Mouse (Mus musculus): ENCODE data around the gene Ubtd2.
A peak's percentile ranks its signal among the peaks of the same experiment; 100 is the strongest.

Ubtd2 gene

GRCm38 (mm10) chr11:32454800-32455506, at the start of gene Ubtd2:
Gene Ubtd2, plus strand, starts transcription at chr11:32455370.
- H3K27me3 ChIP-seq (ENCODE audit: insufficient read depth, low read length): peaks cover 29% of the 10 kb centered on the region

GRCm38 (mm10) chr11:32407863-32408262, 47.3 kb upstream of the Ubtd2 start:
- Histone ChIP-seq H3K4me3 (replicated peaks; ENCODE audit: low read length) (no peak overlapping the region), H3K9me3 (ENCODE audit: low read length) (no peaks in the 10 kb centered on the region)

More at GRCm38 (mm10) chr11:32454800-32455506, at the start of gene Ubtd2:
- H3K9me3 ChIP-seq (ENCODE audit: low read length): no peaks in the 10 kb centered on the region
- H3K4me3 ChIP-seq (replicated peaks; ENCODE audit: low read length): peak within 1 kb of the TSS; percentile 94
- TF ChIP-seq CTCF (conservative IDR thresholded peaks at IDR 0.05; ENCODE audit: low read length) (no peak), POU5F1 (IDR thresholded peaks at IDR 0.05; ENCODE audit: borderline replicate concordance, low read length) (no peak), NANOG (IDR thresholded peaks at IDR 0.05; ENCODE audit: borderline replicate concordance, low read length) (no peak)
- no peaks in the 10 kb centered on the region for H3K36me3 ChIP-seq (ENCODE audit: insufficient read depth, low read length)
- H3K4me1 ChIP-seq (replicated peaks; ENCODE audit: low read depth, low read length): peaks cover 16% of the 10 kb centered on the region

GRCm38 (mm10) chr11:32409052-32409451, 46.1 kb upstream of the Ubtd2 start:
- H3K27me3 ChIP-seq (ENCODE audit: insufficient read depth, low read length): no peaks in the 10 kb centered on the region
- no peak overlapping the region for H3K4me3 ChIP-seq (replicated peaks; ENCODE audit: low read length)
- no peaks in the 10 kb centered on the region for H3K9me3 ChIP-seq (ENCODE audit: low read length)
- no peaks in the 10 kb centered on the region for H3K4me1 ChIP-seq (replicated peaks; ENCODE audit: low read depth, low read length)
- TF ChIP-seq CTCF (conservative IDR thresholded peaks at IDR 0.05; ENCODE audit: low read length) (no peak), NANOG (IDR thresholded peaks at IDR 0.05; ENCODE audit: borderline replicate concordance, low read length) (no peak), POU5F1 (IDR thresholded peaks at IDR 0.05; ENCODE audit: borderline replicate concordance, low read length) (no peak)
- no peaks in the 10 kb centered on the region for H3K36me3 ChIP-seq (ENCODE audit: insufficient read depth, low read length)

More at GRCm38 (mm10) chr11:32407863-32408262, 47.3 kb upstream of the Ubtd2 start:
- Histone ChIP-seq H3K36me3 (ENCODE audit: insufficient read depth, low read length) (no peaks in the 10 kb centered on the region), H3K27me3 (ENCODE audit: insufficient read depth, low read length) (no peaks in the 10 kb centered on the region), H3K4me1 (replicated peaks; ENCODE audit: low read depth, low read length) (no peaks in the 10 kb centered on the region)
- no peak for TF ChIP-seq CTCF (conservative IDR thresholded peaks at IDR 0.05; ENCODE audit: low read length)
- TF ChIP-seq NANOG (IDR thresholded peaks at IDR 0.05; ENCODE audit: borderline replicate concordance, low read length): no peak
- no peak for TF ChIP-seq POU5F1 (IDR thresholded peaks at IDR 0.05; ENCODE audit: borderline replicate concordance, low read length)

- Histone ChIP-seq H3K9me3 (ENCODE audit: low read length) (no peaks in the 10 kb centered on the region), H3K36me3 (ENCODE audit: insufficient read depth, low read length) (no peaks in the 10 kb centered on the region), H3K4me1 (replicated peaks; ENCODE audit: low read depth, low read length) (no peaks in the 10 kb centered on the region), H3K4me3 (replicated peaks; ENCODE audit: low read length) (no peak overlapping the region), H3K27me3 (ENCODE audit: insufficient read depth, low read length) (no peaks in the 10 kb centered on the region)
- TF ChIP-seq CTCF (conservative IDR thresholded peaks at IDR 0.05; ENCODE audit: low read length) (no peak), POU5F1 (IDR thresholded peaks at IDR 0.05; ENCODE audit: borderline replicate concordance, low read length) (no peak), NANOG (IDR thresholded peaks at IDR 0.05; ENCODE audit: borderline replicate concordance, low read length) (no peak)
These were observed 45.2 kb upstream of the Ubtd2 start for GRCm38 (mm10) chr11:32409823-32410562.

- peaks cover 5% of the 10 kb centered on the region; the same call in 1 of the 2 replicates for H3K27me3 ChIP-seq (ENCODE audit: insufficient read depth, low read length)
- no peak overlapping the region for H3K4me3 ChIP-seq (replicated peaks; ENCODE audit: low read length)
- no peak for TF ChIP-seq POU5F1 (IDR thresholded peaks at IDR 0.05; ENCODE audit: borderline replicate concordance, low read length)
- no peak for TF ChIP-seq NANOG (IDR thresholded peaks at IDR 0.05; ENCODE audit: borderline replicate concordance, low read length)
- TF ChIP-seq CTCF (conservative IDR thresholded peaks at IDR 0.05; ENCODE audit: low read length): no peak
- H3K36me3 ChIP-seq (ENCODE audit: insufficient read depth, low read length): peaks cover 13% of the 10 kb centered on the region; the same call in 1 of the 2 replicates
- H3K4me1 ChIP-seq (replicated peaks; ENCODE audit: low read depth, low read length): peaks cover 5% of the 10 kb centered on the region
- H3K9me3 ChIP-seq (ENCODE audit: low read length): no peaks in the 10 kb centered on the region
These were observed 35.2 kb upstream of the Ubtd2 start for GRCm38 (mm10) chr11:32420001-32420400.

- no peak for TF ChIP-seq CTCF (conservative IDR thresholded peaks at IDR 0.05; ENCODE audit: low read length)
- no peak for TF ChIP-seq POU5F1 (IDR thresholded peaks at IDR 0.05; ENCODE audit: borderline replicate concordance, low read length)
- no peak for TF ChIP-seq NANOG (IDR thresholded peaks at IDR 0.05; ENCODE audit: borderline replicate concordance, low read length)
- H3K9me3 ChIP-seq (ENCODE audit: low read length): no peaks in the 10 kb centered on the region
These were observed 31.9 kb upstream of the Ubtd2 start for GRCm38 (mm10) chr11:32423311-32423710.

GRCm38 (mm10) chr11:32424600-32424999, 30.6 kb upstream of the Ubtd2 start:
- TF ChIP-seq POU5F1 (IDR thresholded peaks at IDR 0.05; ENCODE audit: borderline replicate concordance, low read length): no peak
- no peak for TF ChIP-seq NANOG (IDR thresholded peaks at IDR 0.05; ENCODE audit: borderline replicate concordance, low read length)
- no peak for TF ChIP-seq CTCF (conservative IDR thresholded peaks at IDR 0.05; ENCODE audit: low read length)
- H3K36me3 ChIP-seq (ENCODE audit: insufficient read depth, low read length): peaks cover 13% of the 10 kb centered on the region; the same call in 1 of the 2 replicates
- H3K4me1 ChIP-seq (replicated peaks; ENCODE audit: low read depth, low read length): peaks cover 5% of the 10 kb centered on the region
- H3K9me3 ChIP-seq (ENCODE audit: low read length): no peaks in the 10 kb centered on the region
- H3K4me3 ChIP-seq (replicated peaks; ENCODE audit: low read length): no peak overlapping the region
- peaks cover 5% of the 10 kb centered on the region; the same call in 1 of the 2 replicates for H3K27me3 ChIP-seq (ENCODE audit: insufficient read depth, low read length)

More at GRCm38 (mm10) chr11:32423311-32423710, 31.9 kb upstream of the Ubtd2 start:
- peaks cover 5% of the 10 kb centered on the region for H3K4me1 ChIP-seq (replicated peaks; ENCODE audit: low read depth, low read length)
- H3K4me3 ChIP-seq (replicated peaks; ENCODE audit: low read length): no peak overlapping the region
- H3K36me3 ChIP-seq (ENCODE audit: insufficient read depth, low read length): peaks cover 13% of the 10 kb centered on the region; the same call in 1 of the 2 replicates
- peaks cover 5% of the 10 kb centered on the region; the same call in 1 of the 2 replicates for H3K27me3 ChIP-seq (ENCODE audit: insufficient read depth, low read length)

GRCm38 (mm10) chr11:32425043-32425658, 30.0 kb upstream of the Ubtd2 start:
- peaks cover 4% of the 10 kb centered on the region for H3K4me1 ChIP-seq (replicated peaks; ENCODE audit: low read depth, low read length)
- H3K4me3 ChIP-seq (replicated peaks; ENCODE audit: low read length): no peak overlapping the region
- TF ChIP-seq NANOG (IDR thresholded peaks at IDR 0.05; ENCODE audit: borderline replicate concordance, low read length) (no peak), CTCF (conservative IDR thresholded peaks at IDR 0.05; ENCODE audit: low read length) (no peak), POU5F1 (IDR thresholded peaks at IDR 0.05; ENCODE audit: borderline replicate concordance, low read length) (no peak)
- no peaks in the 10 kb centered on the region for H3K9me3 ChIP-seq (ENCODE audit: low read length)
- peaks cover 13% of the 10 kb centered on the region; the same call in 1 of the 2 replicates for H3K36me3 ChIP-seq (ENCODE audit: insufficient read depth, low read length)
- peaks cover 5% of the 10 kb centered on the region; the same call in 1 of the 2 replicates for H3K27me3 ChIP-seq (ENCODE audit: insufficient read depth, low read length)
